Mouse (Mus musculus) embryonic fibroblast, embryonic 13.5 days (primary cell): ENCODE measurements around the gene H13.

Experiments
- CTCF ChIP-seq: IDR thresholded peaks from 2 replicates; pipeline ENCODE4 v1.5.1; 2011; ENCODE audit warnings: mild to moderate bottlenecking, control low read depth, low read length, moderate library complexity, borderline replicate concordance; ENCODE audit not compliant: insufficient read depth
- POLR2A ChIP-seq: IDR thresholded peaks from 2 replicates; pipeline ENCODE4 v1.6.1; 2011; ENCODE audit warnings: low read depth, mild to moderate bottlenecking, control low read depth, low read length, moderate library complexity

DNA sequence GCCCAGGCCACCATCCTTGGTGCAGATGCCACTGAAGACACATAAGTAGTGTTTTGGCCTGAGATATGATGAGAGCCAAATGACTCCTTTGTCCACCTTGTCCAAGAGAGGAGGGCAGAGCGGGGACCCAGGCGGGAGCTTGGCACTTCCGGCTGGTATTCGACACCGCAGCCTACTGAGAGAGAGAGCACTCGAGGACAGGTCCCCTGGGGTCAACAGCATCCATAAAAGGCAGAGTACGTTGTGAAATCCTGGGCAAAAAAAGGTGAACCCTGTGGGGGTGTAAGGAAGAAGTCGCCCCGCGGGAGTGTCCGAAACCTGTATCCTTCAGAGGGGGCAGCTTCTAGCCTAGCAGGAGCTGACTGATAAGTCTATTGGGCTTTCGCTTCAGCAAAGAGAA lies 2.9 kb downstream of the H13 start:
- TF ChIP-seq CTCF (no peak), POLR2A (no peak)
